Mouse (Mus musculus): ENCODE data around the gene Stpg4.

DNA sequence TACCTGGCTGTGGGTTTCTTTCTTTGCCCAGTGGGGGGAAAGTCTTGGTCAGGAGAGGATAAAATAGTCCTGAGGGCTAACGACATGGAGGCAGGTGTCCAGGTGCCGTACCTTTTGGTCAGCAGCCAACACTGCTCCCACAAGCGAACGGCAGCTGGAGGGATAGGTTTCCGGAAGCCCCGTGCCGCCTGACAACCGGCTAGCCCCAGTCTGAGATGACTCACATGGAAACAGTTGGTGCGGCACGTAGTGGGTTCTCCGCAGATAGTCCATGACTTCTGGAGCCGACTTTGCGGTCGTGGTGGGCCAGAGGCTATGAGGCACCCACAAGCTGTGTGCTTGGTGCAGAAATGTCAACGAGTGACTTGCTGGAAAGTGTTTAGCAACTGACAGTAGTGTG lies 63.4 kb downstream of the Stpg4 start:
- no peak for TF ChIP-seq CTCF (IDR thresholded peaks at IDR 0.05; ENCODE audit: extremely low read depth, insufficient read length, insufficient replicate concordance, low read depth, low read length)
- no peak for TF ChIP-seq POLR2A (IDR thresholded peaks at IDR 0.05; ENCODE audit: low read depth, low read length)
